ENCODE assay signal across 8 mouse cellular contexts in genomic region chr2:62440802-62441544, GRCm38 (mm10). TPM values are rescaled to one million over a fixed set of nuclear protein-coding genes. Genes with fewer than 3 reads are reported as not detected.
A peak's percentile ranks its signal among the peaks of the same experiment; 100 is the strongest.
DNase-seq lines count a peak whose midpoint lies in the region; ATAC-seq and TF ChIP-seq lines count a peak whose summit lies in the region.

No protein-coding gene starts in this region.

- no peak overlapping the region for H3K4me3 ChIP-seq in midbrain, postnatal 0 days (ENCODE audit: low read depth, low read length)
- no peak overlapping the region for H3K4me3 ChIP-seq in midbrain, embryonic 16.5 days (ENCODE audit: low read depth, low read length)
- H3K4me3 ChIP-seq in kidney, embryonic 16.5 days (ENCODE audit: low read length), result no peak overlapping the region
- no peak overlapping the region for H3K4me3 ChIP-seq in forebrain, embryonic 14.5 days (ENCODE audit: low read depth, low read length)

- no peaks in the 10 kb centered on the region for H3K27me3 ChIP-seq in midbrain, postnatal 0 days (ENCODE audit: insufficient read depth, low read length)
- H3K27me3 ChIP-seq in midbrain, embryonic 16.5 days (ENCODE audit: control insufficient read depth, insufficient read depth, low read depth, low read length), result no peaks in the 10 kb centered on the region
- H3K27me3 ChIP-seq in kidney, embryonic 16.5 days (ENCODE audit: insufficient read depth, low read length), result no peaks in the 10 kb centered on the region
- no peaks in the 10 kb centered on the region for H3K27me3 ChIP-seq in forebrain, embryonic 14.5 days (replicated peaks; ENCODE audit: control insufficient read depth, insufficient read depth, low read length)

- intact Hi-C loops in gastrocnemius, postnatal 14 days (cut with DNase I; ENCODE audit: low total_unique reads), result loop anchor here (10.0 kb wide), 1 partner anchor 466 kb away; no protein-coding TSS in a partner anchor

- DNase-seq in midbrain, postnatal 0 days (ENCODE audit: low spot score), result no peak
- peak; percentile 33 for DNase-seq in gastrocnemius, postnatal 14 days
- peak; percentile 69 for DNase-seq in thymus, postnatal 4 days
- no peak for DNase-seq in forebrain, embryonic 14.5 days (ENCODE audit: low spot score)
- DNase-seq in layer of hippocampus, adult 11-12 months (ENCODE audit: low spot score), result no peak

- 67% methylated on average over 13 of the region's 13 CpGs for WGBS in midbrain, postnatal 0 days
- WGBS in midbrain, embryonic 16.5 days, result 71% methylated on average over 13 of the region's 13 CpGs
- WGBS in kidney, embryonic 16.5 days, result 71% methylated on average over 13 of the region's 13 CpGs
- WGBS in forebrain, embryonic 14.5 days, result 76% methylated on average over 13 of the region's 13 CpGs

- no peaks in the 10 kb centered on the region for H3K36me3 ChIP-seq in midbrain, postnatal 0 days (ENCODE audit: insufficient read depth, low read length)
- no peaks in the 10 kb centered on the region for H3K36me3 ChIP-seq in midbrain, embryonic 16.5 days (ENCODE audit: control insufficient read depth, insufficient read depth, low read length)
- H3K36me3 ChIP-seq in kidney, embryonic 16.5 days (ENCODE audit: insufficient read depth, low read length), result no peaks in the 10 kb centered on the region
- no peaks in the 10 kb centered on the region for H3K36me3 ChIP-seq in forebrain, embryonic 14.5 days (ENCODE audit: control insufficient read depth, insufficient read depth, low read length)

- H3K9ac ChIP-seq in midbrain, postnatal 0 days (replicated peaks; ENCODE audit: low read length, poor library complexity, severe bottlenecking), result no peak overlapping the region
- no peak overlapping the region for H3K9ac ChIP-seq in midbrain, embryonic 16.5 days (ENCODE audit: low read depth, low read length)
- no peak overlapping the region for H3K9ac ChIP-seq in kidney, embryonic 16.5 days (replicated peaks; ENCODE audit: low read length)
- H3K9ac ChIP-seq in forebrain, embryonic 14.5 days (ENCODE audit: low read length), result no peak overlapping the region

- H3K9me3 ChIP-seq in midbrain, postnatal 0 days (ENCODE audit: low read length), result no peaks in the 10 kb centered on the region
- no peaks in the 10 kb centered on the region for H3K9me3 ChIP-seq in midbrain, embryonic 16.5 days (replicated peaks; ENCODE audit: control insufficient read depth, low read length, poor library complexity, severe bottlenecking)
- H3K9me3 ChIP-seq in kidney, embryonic 16.5 days (ENCODE audit: low read length), result no peaks in the 10 kb centered on the region
- no peaks in the 10 kb centered on the region for H3K9me3 ChIP-seq in forebrain, embryonic 14.5 days (replicated peaks; ENCODE audit: control insufficient read depth, low read length)

- H3K27ac ChIP-seq in midbrain, postnatal 0 days (ENCODE audit: low read depth, low read length), result no peak overlapping the region
- H3K27ac ChIP-seq in midbrain, embryonic 16.5 days (ENCODE audit: low read length), result no peak overlapping the region
- H3K27ac ChIP-seq in kidney, embryonic 16.5 days (ENCODE audit: low read length), result no peak overlapping the region
- H3K27ac ChIP-seq in forebrain, embryonic 14.5 days (ENCODE audit: low read depth, low read length), result no peak overlapping the region

- H3K4me2 ChIP-seq in midbrain, postnatal 0 days (ENCODE audit: low read depth, low read length, poor library complexity, severe bottlenecking), result no peak overlapping the region
- H3K4me2 ChIP-seq in midbrain, embryonic 16.5 days (ENCODE audit: low read length), result no peak overlapping the region
- H3K4me2 ChIP-seq in kidney, embryonic 16.5 days (replicated peaks; ENCODE audit: low read depth, low read length), result peak overlapping the region; percentile 29; the same call in 1 of the 2 replicates
- no peak overlapping the region for H3K4me2 ChIP-seq in forebrain, embryonic 14.5 days (ENCODE audit: low read length)

- H3K4me1 ChIP-seq in midbrain, postnatal 0 days (ENCODE audit: insufficient read depth, low read length), result no peaks in the 10 kb centered on the region
- H3K4me1 ChIP-seq in midbrain, embryonic 16.5 days (ENCODE audit: control insufficient read depth, insufficient read depth, low read length), result no peaks in the 10 kb centered on the region
- no peaks in the 10 kb centered on the region for H3K4me1 ChIP-seq in kidney, embryonic 16.5 days (ENCODE audit: insufficient read depth, low read length)
- H3K4me1 ChIP-seq in forebrain, embryonic 14.5 days (ENCODE audit: control insufficient read depth, insufficient read depth, low read length), result no peaks in the 10 kb centered on the region

- ATAC-seq in midbrain, postnatal 0 days (ENCODE audit: low FRiP score), result peak; percentile 49
- ATAC-seq in midbrain, embryonic 16.5 days, result no peak
- peak; percentile 75 for ATAC-seq in kidney, embryonic 16.5 days (ENCODE audit: low FRiP score, low TSS enrichment)
- peak; percentile 95 for ATAC-seq in megakaryocyte, adult 5-6 weeks (ENCODE audit: poor library complexity, severe bottlenecking)
- ATAC-seq in forebrain, embryonic 14.5 days, result no peak

- no peak for TF ChIP-seq CTCF in midbrain, postnatal 0 days (IDR thresholded peaks at IDR 0.05)

RNA-seq across cellular contexts. Expression of gene Dpp4, which starts 28.9 kb away (rescaled TPM):
- 5.4 and 5.9 TPM in 2 replicates for total RNA-seq in midbrain, postnatal 0 days (2014; rRNA removed)
- polyA plus RNA-seq in midbrain, postnatal 0 days (2015; fragmentation: Nextera tagmentation; extraction: Ambion mirVana), result 2.2 and 3.5 TPM in 2 replicates
- 1.3 and 2.0 TPM in 2 replicates for polyA plus RNA-seq in midbrain, embryonic 16.5 days (2015; fragmentation: Nextera tagmentation; extraction: Ambion mirVana)
- 1 to 10 TPM; 3.7 to 7.3 TPM for total RNA-seq in gastrocnemius, postnatal 14 days (2021)
- 118 and 125 TPM in 2 replicates for polyA plus RNA-seq in kidney, embryonic 16.5 days (2015; fragmentation: Nextera tagmentation; extraction: Ambion mirVana)
- 13.4 and 14.6 TPM in 2 replicates for total RNA-seq in megakaryocyte, adult 5-6 weeks (2015)
- 17.6 and 19.2 TPM in 2 replicates for total RNA-seq in megakaryocyte, adult 5-6 weeks (2017)
- polyA plus RNA-seq in forebrain, embryonic 14.5 days (2014; fragmentation: Nextera tagmentation; extraction: Ambion mirVana), result 1.6 and 1.7 TPM in 2 replicates

RNA-seq across cellular contexts. Expression of gene Gcg, which starts 42.5 kb away (rescaled TPM):
- total RNA-seq in midbrain, postnatal 0 days (2014; rRNA removed), result not detected in 2 replicates
- polyA plus RNA-seq in midbrain, postnatal 0 days (2015; fragmentation: Nextera tagmentation; extraction: Ambion mirVana), result 0.23 TPM in 1 of 2 replicates, not detected in the other
- polyA plus RNA-seq in midbrain, embryonic 16.5 days (2015; fragmentation: Nextera tagmentation; extraction: Ambion mirVana), result 0.23 and 0.60 TPM in 2 replicates
- not detected for total RNA-seq in gastrocnemius, postnatal 14 days (2021)
- polyA plus RNA-seq in kidney, embryonic 16.5 days (2015; fragmentation: Nextera tagmentation; extraction: Ambion mirVana), result not detected in 2 replicates
- total RNA-seq in megakaryocyte, adult 5-6 weeks (2015), result not detected in 2 replicates
- total RNA-seq in megakaryocyte, adult 5-6 weeks (2017), result not detected in 2 replicates
- 2.7 and 3.0 TPM in 2 replicates for polyA plus RNA-seq in forebrain, embryonic 14.5 days (2014; fragmentation: Nextera tagmentation; extraction: Ambion mirVana)

Comparison
In these comparisons a context has a peak if more than half of its experiments do, and no peak if none do; other contexts are left out.
1. ATAC-seq: peak in midbrain, postnatal 0 days (single experiment), kidney, embryonic 16.5 days (single experiment) and megakaryocyte, adult 5-6 weeks (single experiment); none in midbrain, embryonic 16.5 days (single experiment) and forebrain, embryonic 14.5 days (single experiment).
2. DNase-seq: peak in gastrocnemius, postnatal 14 days (single experiment) and thymus, postnatal 4 days (single experiment); none in midbrain, postnatal 0 days (single experiment), forebrain, embryonic 14.5 days (single experiment) and layer of hippocampus, adult 11-12 months (single experiment).
3. RNA of gene Dpp4, which starts 28.9 kb away (polyA plus RNA-seq): 118 to 125 TPM in kidney, embryonic 16.5 days; 2.2 to 3.5 TPM in midbrain, postnatal 0 days, 1.3 to 2.0 TPM in midbrain, embryonic 16.5 days and 1.6 to 1.7 TPM in forebrain, embryonic 14.5 days; every median in the first group is over 10 times any median in the second.